Mouse (Mus musculus): ENCODE measurements around the gene Fibp.

DNA sequence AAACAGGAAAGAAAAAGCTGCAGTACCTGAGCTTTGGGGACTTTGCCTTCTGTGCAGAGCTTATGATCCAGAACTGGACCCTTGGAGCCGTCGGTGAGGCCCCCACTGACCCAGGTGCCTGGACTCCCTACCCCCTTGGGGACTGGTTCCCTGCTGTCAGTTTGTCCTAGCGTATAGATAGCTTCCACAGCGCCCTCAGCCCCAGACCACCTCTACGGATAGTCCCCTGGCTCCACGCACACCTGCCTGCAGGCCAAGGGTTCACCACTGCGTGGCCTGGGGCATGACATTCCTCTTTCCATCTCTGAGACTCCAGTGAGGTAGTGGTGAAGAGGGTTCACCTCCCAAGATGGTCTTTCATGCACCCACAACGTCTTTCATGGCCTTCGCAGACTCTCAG, 2.8 kb downstream of the Fibp start:
- TF ChIP-seq CTCF (IDR thresholded peaks at IDR 0.05; ENCODE audit: low read depth) (no peak), EP300 (optimal IDR thresholded peaks at IDR 0.05) (no peak)

All from stomach, postnatal 0 days (tissue).